Mouse (Mus musculus) neural tube, embryonic 11.5 days (tissue): ENCODE measurements at regions not wholly inside any gene's neighbourhood (a gene's known extent, or its start where the extent isn't known, plus 50 kb on each side); places are given as distances from the start of the nearest gene placed in this dataset.

Experiments
- ATAC-seq: fragments of 200-750 bp; cut with Nextera tagmentation; 2 replicates; pipeline ENCODE4 v1.8.0; 2017; ENCODE audit warnings: moderate number of reproducible peaks, mild to moderate bottlenecking, moderate TSS enrichment, moderate library complexity; ENCODE audit not compliant: insufficient read depth, low FRiP score, low TSS enrichment
- DNase-seq: peaks from one replicate; pipeline ENCODE4 v3.0.0-alpha.2; 2015; ENCODE audit warnings: low spot score
- H3K27ac ChIP-seq: fragments of 300-500 bp; sonication (generic); 2 replicates; pipeline ENCODE4 v1.5.1; 2014; ENCODE audit warnings: low read depth, mild to moderate bottlenecking, low read length
- H3K27me3 ChIP-seq: fragments of 300-500 bp; sonication (generic); 2 replicates; pipeline ENCODE4 v1.6.1; 2014; ENCODE audit warnings: mild to moderate bottlenecking, low read length, mixed read lengths; ENCODE audit not compliant: control insufficient read depth, insufficient read depth
- H3K36me3 ChIP-seq: fragments of 300-500 bp; sonication (generic); 2 replicates; pipeline ENCODE4 v1.6.1; 2014; ENCODE audit warnings: mild to moderate bottlenecking, low read length, moderate library complexity, mixed read lengths; ENCODE audit not compliant: control insufficient read depth, insufficient read depth
- H3K4me1 ChIP-seq: fragments of 300-500 bp; sonication (generic); 2 replicates; pipeline ENCODE4 v1.6.1; 2014; ENCODE audit warnings: low read length, mixed read lengths; ENCODE audit not compliant: control insufficient read depth, insufficient read depth
- H3K4me2 ChIP-seq: fragments of 300-500 bp; sonication (generic); 2 replicates; pipeline ENCODE4 v1.6.1; 2014; ENCODE audit warnings: low read depth, mild to moderate bottlenecking, moderate library complexity
- H3K4me3 ChIP-seq: fragments of 300-500 bp; sonication (generic); 2 replicates; pipeline ENCODE4 v1.5.1; 2014; ENCODE audit warnings: low read depth, low read length
- H3K9ac ChIP-seq: fragments of 300-500 bp; sonication (generic); 2 replicates; pipeline ENCODE4 v1.6.1; 2014; ENCODE audit warnings: mild to moderate bottlenecking, low read length
- H3K9me3 ChIP-seq: fragments of 300-500 bp; sonication (generic); 2 replicates; pipeline ENCODE4 v1.6.1; 2016; ENCODE audit warnings: low read length; ENCODE audit not compliant: control insufficient read depth
- WGBS: fragments of 180-500 bp; shearing (Covaris S2); extraction: QIAGEN DNeasy Blood & Tissue Kit; methylation state at CpG from one replicate; pipeline ENCODE4 v1.1.7; 2014; 5-methylcytosine and 5-hydroxymethylcytosine counted together

GRCm38 (mm10) chr4:34237791-34238190 is 187.8 kb upstream of the Spaca1 start:
- no peak overlapping the region for H3K27ac ChIP-seq
- no peak overlapping the region for H3K4me3 ChIP-seq
- DNase-seq (no peak), ATAC-seq (no peak)
- no peaks in the 10 kb centered on the region for H3K9me3 ChIP-seq
- H3K9ac ChIP-seq: no peak overlapping the region
- WGBS: 89% methylated on average over 3 of the region's 3 CpGs
- no peaks in the 10 kb centered on the region for H3K36me3 ChIP-seq
- no peaks in the 10 kb centered on the region for H3K4me1 ChIP-seq
- no peak overlapping the region for H3K4me2 ChIP-seq
- no peaks in the 10 kb centered on the region for H3K27me3 ChIP-seq

- Histone ChIP-seq H3K9ac (no peak overlapping the region), H3K4me2 (no peak overlapping the region), H3K27me3 (no peaks in the 10 kb centered on the region), H3K9me3 (no peaks in the 10 kb centered on the region), H3K4me1 (no peaks in the 10 kb centered on the region), H3K36me3 (no peaks in the 10 kb centered on the region), H3K27ac (no peak overlapping the region), H3K4me3 (no peak overlapping the region)
- peak; percentile 20 for DNase-seq
- 51% methylated on average over 3 of the region's 3 CpGs for WGBS
- ATAC-seq: no peak
Measured at GRCm38 (mm10) chr4:34239624-34240023, 189.6 kb upstream of the Spaca1 start.

GRCm38 (mm10) chr4:34241060-34241571 is 191.1 kb upstream of the Spaca1 start:
- Histone ChIP-seq H3K4me3 (no peak overlapping the region), H3K36me3 (no peaks in the 10 kb centered on the region), H3K4me1 (no peaks in the 10 kb centered on the region), H3K4me2 (no peak overlapping the region), H3K27ac (no peak overlapping the region), H3K9me3 (no peaks in the 10 kb centered on the region), H3K9ac (no peak overlapping the region), H3K27me3 (no peaks in the 10 kb centered on the region)
- DNase-seq (no peak), ATAC-seq (no peak)
- 63% methylated on average over 7 of the region's 7 CpGs for WGBS

- H3K9ac ChIP-seq: no peak overlapping the region
- no peaks in the 10 kb centered on the region for H3K36me3 ChIP-seq
- no peaks in the 10 kb centered on the region for H3K27me3 ChIP-seq
- ATAC-seq (no peak), DNase-seq (no peak)
- no peak overlapping the region for H3K27ac ChIP-seq
- no peak overlapping the region for H3K4me2 ChIP-seq
- H3K4me3 ChIP-seq: no peak overlapping the region
- no peaks in the 10 kb centered on the region for H3K4me1 ChIP-seq
- WGBS: 79% methylated on average over 3 of the region's 3 CpGs
- no peaks in the 10 kb centered on the region for H3K9me3 ChIP-seq
Measured at GRCm38 (mm10) chr4:34241673-34242072, 191.7 kb upstream of the Spaca1 start.

GRCm38 (mm10) chr4:34259444-34259843 is 209.5 kb upstream of the Spaca1 start:
- Histone ChIP-seq H3K9ac (no peak overlapping the region), H3K36me3 (no peaks in the 10 kb centered on the region), H3K4me3 (no peak overlapping the region), H3K9me3 (no peaks in the 10 kb centered on the region), H3K27ac (no peak overlapping the region), H3K27me3 (no peaks in the 10 kb centered on the region), H3K4me1 (no peaks in the 10 kb centered on the region), H3K4me2 (no peak overlapping the region)
- no peak for ATAC-seq
- DNase-seq: no peak

- ATAC-seq (no peak), DNase-seq (no peak)
- Histone ChIP-seq H3K9ac (no peak overlapping the region), H3K27ac (no peak overlapping the region), H3K9me3 (no peaks in the 10 kb centered on the region), H3K4me2 (no peak overlapping the region), H3K27me3 (no peaks in the 10 kb centered on the region), H3K4me3 (no peak overlapping the region), H3K36me3 (no peaks in the 10 kb centered on the region), H3K4me1 (no peaks in the 10 kb centered on the region)
- 92% methylated on average over 4 of the region's 4 CpGs for WGBS
Measured at GRCm38 (mm10) chr4:34260468-34260867, 210.5 kb upstream of the Spaca1 start.

- Histone ChIP-seq H3K4me3 (no peak overlapping the region), H3K9me3 (no peaks in the 10 kb centered on the region), H3K4me2 (no peak overlapping the region), H3K36me3 (no peaks in the 10 kb centered on the region), H3K27me3 (no peaks in the 10 kb centered on the region), H3K9ac (no peak overlapping the region), H3K27ac (no peak overlapping the region), H3K4me1 (no peaks in the 10 kb centered on the region)
- no peak for DNase-seq
- 74% methylated on average over 6 of the region's 6 CpGs for WGBS
- ATAC-seq: no peak
Measured at GRCm38 (mm10) chr4:34261809-34262208, 211.8 kb upstream of the Spaca1 start.

- H3K9me3 ChIP-seq: no peaks in the 10 kb centered on the region
- no peak overlapping the region for H3K4me2 ChIP-seq
- no peak overlapping the region for H3K27ac ChIP-seq
- no peaks in the 10 kb centered on the region for H3K27me3 ChIP-seq
- ATAC-seq (no peak), DNase-seq (no peak)
- no peak overlapping the region for H3K9ac ChIP-seq
- H3K36me3 ChIP-seq: no peaks in the 10 kb centered on the region
- H3K4me1 ChIP-seq: no peaks in the 10 kb centered on the region
- no peak overlapping the region for H3K4me3 ChIP-seq
- WGBS: 93% methylated on average over 5 of the region's 5 CpGs
Measured at GRCm38 (mm10) chr4:34264431-34264830, 214.4 kb upstream of the Spaca1 start.

- no peak for DNase-seq
- no peak for ATAC-seq
Measured at GRCm38 (mm10) chr4:34274316-34274715, 224.3 kb upstream of the Spaca1 start.

More at GRCm38 (mm10) chr4:34274316-34274715, 224.3 kb upstream of the Spaca1 start:
- 64% methylated on average over 3 of the region's 3 CpGs for WGBS
- H3K4me2 ChIP-seq: no peak overlapping the region
- no peak overlapping the region for H3K4me3 ChIP-seq
- H3K27ac ChIP-seq: no peak overlapping the region
- no peaks in the 10 kb centered on the region for H3K4me1 ChIP-seq
- H3K36me3 ChIP-seq: no peaks in the 10 kb centered on the region
- no peaks in the 10 kb centered on the region for H3K27me3 ChIP-seq
- H3K9ac ChIP-seq: no peak overlapping the region
- H3K9me3 ChIP-seq: no peaks in the 10 kb centered on the region
